Mouse (Mus musculus) heart, postnatal 0 days (tissue): ENCODE results near the gene Cfap126.
"Not testable (repeated sequence)": the region's sequence is repeated elsewhere in the genome, so short reads cannot be mapped to it uniquely, and the experiment has no call there.

ENCODE experiments used
- CTCF ChIP-seq: IDR thresholded peaks from 2 replicates; pipeline ENCODE4 v1.5.1; 2016; ENCODE audit warnings: antibody characterized with exemption, control low read depth, low read depth
- EP300 ChIP-seq: IDR thresholded peaks from 2 replicates; pipeline ENCODE4 v1.6.1; 2016; ENCODE audit warnings: antibody characterized with exemption, low read depth

DNA sequence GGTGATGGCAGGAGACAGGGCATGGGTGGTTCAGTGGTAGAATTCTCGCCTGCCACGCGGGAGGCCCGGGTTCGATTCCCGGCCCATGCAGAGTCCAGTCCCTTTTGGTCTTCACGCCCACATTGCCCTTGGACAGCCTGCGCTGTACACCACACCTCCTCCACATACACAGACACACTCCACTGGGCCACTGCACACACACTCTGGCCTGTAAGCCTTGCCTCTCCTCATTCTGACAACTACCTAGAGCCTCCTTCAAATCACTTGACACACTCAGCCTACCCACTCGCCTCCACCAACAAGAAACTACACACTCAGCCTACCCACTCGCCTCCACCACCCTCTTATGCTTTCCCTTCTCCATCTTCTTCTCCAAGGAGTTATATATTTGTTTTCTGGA, 39.4 kb upstream of the Cfap126 start:
- TF ChIP-seq CTCF, EP300: not testable (repeated sequence)
